Comparison of ENCODE assay signal across 8 mouse cellular contexts in the genomic region with DNA sequence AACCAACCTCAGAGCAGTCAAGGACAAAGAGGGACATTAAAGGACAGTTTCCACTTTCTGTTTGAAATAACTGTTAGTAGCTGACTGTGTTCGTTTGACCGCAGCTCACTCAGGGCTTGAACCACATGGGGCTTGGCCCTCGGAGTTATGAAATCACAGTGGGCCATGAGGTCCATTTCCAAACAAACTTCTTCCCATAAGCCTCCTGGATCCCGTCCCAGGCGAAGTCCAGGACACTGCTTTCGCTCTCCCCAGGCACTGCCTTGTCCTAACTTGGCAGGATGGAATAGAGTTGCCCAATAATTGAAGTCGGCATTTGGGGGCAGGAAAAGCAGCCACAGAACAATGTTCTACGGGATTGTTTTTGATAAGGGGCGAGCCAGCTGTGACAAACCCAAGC.
DNase-seq lines count a peak whose midpoint lies in the region; ATAC-seq lines count a peak whose summit lies in the region.

No protein-coding gene starts in this region.

- no peaks in the 10 kb centered on the region for H3K9me3 ChIP-seq in forebrain, embryonic 16.5 days (ENCODE audit: control insufficient read depth, low read length)
- no peaks in the 10 kb centered on the region for H3K9me3 ChIP-seq in hindbrain, embryonic 14.5 days (ENCODE audit: control insufficient read depth, low read length)

- no peaks in the 10 kb centered on the region for H3K36me3 ChIP-seq in forebrain, embryonic 16.5 days (ENCODE audit: control insufficient read depth, insufficient read depth)
- no peaks in the 10 kb centered on the region for H3K36me3 ChIP-seq in hindbrain, embryonic 14.5 days (replicated peaks; ENCODE audit: control insufficient read depth, insufficient read depth)

- intact Hi-C loops in heart, postnatal 10 days (cut with DNase I) = no loop called here

- no peak overlapping the region for H3K4me3 ChIP-seq in forebrain, embryonic 16.5 days (replicated peaks; ENCODE audit: low read length)
- H3K4me3 ChIP-seq in hindbrain, embryonic 14.5 days (replicated peaks; ENCODE audit: low read length) = no peak overlapping the region

- peak; percentile 19 for DNase-seq in layer of hippocampus, adult 11-12 months (ENCODE audit: low spot score)
- DNase-seq in layer of hippocampus, postnatal 10 days (ENCODE audit: low spot score in 2 of 2) = no peak
- DNase-seq in adrenal gland, postnatal 14 days = peak; percentile 73
- peak; percentile 50 to 55 for DNase-seq in heart, postnatal 10 days
- DNase-seq in lung, postnatal 14 days = peak; percentile 77
- no peak for DNase-seq in yolk sac, embryonic 10.5 days (ENCODE audit: low spot score)
- no peak for DNase-seq in hindbrain, embryonic 14.5 days (ENCODE audit: low spot score)

- no peak for ATAC-seq in forebrain, embryonic 16.5 days
- no peak for ATAC-seq in hindbrain, embryonic 14.5 days (ENCODE audit: low FRiP score)

- H3K27ac ChIP-seq in forebrain, embryonic 16.5 days (ENCODE audit: low read length) = no peak overlapping the region
- no peak overlapping the region for H3K27ac ChIP-seq in hindbrain, embryonic 14.5 days

- H3K4me1 ChIP-seq in forebrain, embryonic 16.5 days (replicated peaks; ENCODE audit: control insufficient read depth, insufficient read depth, low read length) = no peaks in the 10 kb centered on the region
- H3K4me1 ChIP-seq in hindbrain, embryonic 14.5 days (replicated peaks; ENCODE audit: control insufficient read depth, insufficient read depth, low read length) = no peaks in the 10 kb centered on the region

- 76% methylated on average over 9 of the region's 9 CpGs for WGBS in forebrain, embryonic 16.5 days
- 71% methylated on average over 9 of the region's 9 CpGs for WGBS in hindbrain, embryonic 14.5 days

- no peak overlapping the region for H3K4me2 ChIP-seq in forebrain, embryonic 16.5 days (ENCODE audit: low read length)
- no peak overlapping the region for H3K4me2 ChIP-seq in hindbrain, embryonic 14.5 days (replicated peaks)

- no peaks in the 10 kb centered on the region for H3K27me3 ChIP-seq in forebrain, embryonic 16.5 days (replicated peaks; ENCODE audit: control insufficient read depth, insufficient read depth, low read length)
- H3K27me3 ChIP-seq in hindbrain, embryonic 14.5 days (ENCODE audit: control insufficient read depth, insufficient read depth, low read length) = no peaks in the 10 kb centered on the region

- H3K9ac ChIP-seq in forebrain, embryonic 16.5 days (replicated peaks; ENCODE audit: low read depth, low read length) = no peak overlapping the region
- no peak overlapping the region for H3K9ac ChIP-seq in hindbrain, embryonic 14.5 days

Comparison
In these comparisons a context has a peak if more than half of its experiments do, and no peak if none do; other contexts are left out.
1. DNase-seq: peak in layer of hippocampus, adult 11-12 months (single experiment), adrenal gland, postnatal 14 days (single experiment), heart, postnatal 10 days (2 of 2) and lung, postnatal 14 days (single experiment); none in layer of hippocampus, postnatal 10 days (0 of 2), yolk sac, embryonic 10.5 days (single experiment) and hindbrain, embryonic 14.5 days (single experiment).